Mouse (Mus musculus): Measurements from ENCODE around the gene Kcnc3.

Kcnc3 gene

DNA sequence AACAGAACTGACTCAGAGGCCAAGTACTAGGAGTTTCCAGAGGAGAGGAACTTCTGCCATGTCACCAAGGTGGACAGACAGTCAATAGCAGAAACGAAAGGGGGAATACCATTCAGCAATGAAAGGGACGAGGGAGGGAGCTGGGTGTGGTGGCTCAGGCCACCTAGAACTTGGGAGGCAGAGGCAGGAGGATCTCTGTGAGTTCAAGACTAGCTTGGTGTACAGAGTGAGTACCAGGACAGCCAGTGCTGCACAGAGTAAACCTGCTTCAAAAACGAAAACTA is 34.0 kb downstream of the Kcnc3 start:
- POLR2A ChIA-PET, result interaction anchor here (0.6 to 3.5 kb wide), 35 partner anchors 8 to 1047 kb away, joined by 3 to 32 read pairs (median 4); partner anchors contain the start of genes Atf5 (in 1 of the 4), Il4i1 (in 1 of the 4), Izumo2 (in 1 of the 4) and Kcnc3 (in 1 of the 4)
- CTCF ChIA-PET, result interaction anchor here (0.6 to 2.1 kb wide), 24 partner anchors 9 to 715 kb away, joined by 3 to 19 read pairs (median 4); partner anchors contain the start of gene Kcnc3 (in 1 of the 4)

DNA sequence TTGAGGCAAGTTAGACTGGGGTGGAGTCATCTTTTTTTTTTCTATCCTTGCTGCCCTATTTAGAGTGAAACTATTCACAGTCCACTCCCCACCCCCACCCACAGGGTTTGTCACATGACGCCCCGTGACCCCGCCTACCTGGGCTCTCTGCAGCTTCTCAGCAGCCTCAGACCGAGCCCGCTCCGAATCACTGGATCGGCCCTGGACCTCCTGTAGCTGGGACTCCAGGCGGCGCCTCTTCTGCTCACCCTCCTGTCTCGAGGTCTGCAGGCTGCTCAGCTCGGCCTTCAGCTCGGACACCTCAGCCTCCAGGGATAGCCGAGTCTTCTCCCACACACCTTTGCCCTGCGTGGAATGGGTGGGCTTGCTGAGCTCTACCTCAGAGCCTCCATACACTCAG is 34.4 kb downstream of the Kcnc3 start:
- CTCF ChIA-PET, result interaction anchor here (0.5 to 2.1 kb wide), 22 partner anchors 9 to 714 kb away, joined by 3 to 19 read pairs (median 4); no protein-coding TSS in a partner anchor

DNA sequence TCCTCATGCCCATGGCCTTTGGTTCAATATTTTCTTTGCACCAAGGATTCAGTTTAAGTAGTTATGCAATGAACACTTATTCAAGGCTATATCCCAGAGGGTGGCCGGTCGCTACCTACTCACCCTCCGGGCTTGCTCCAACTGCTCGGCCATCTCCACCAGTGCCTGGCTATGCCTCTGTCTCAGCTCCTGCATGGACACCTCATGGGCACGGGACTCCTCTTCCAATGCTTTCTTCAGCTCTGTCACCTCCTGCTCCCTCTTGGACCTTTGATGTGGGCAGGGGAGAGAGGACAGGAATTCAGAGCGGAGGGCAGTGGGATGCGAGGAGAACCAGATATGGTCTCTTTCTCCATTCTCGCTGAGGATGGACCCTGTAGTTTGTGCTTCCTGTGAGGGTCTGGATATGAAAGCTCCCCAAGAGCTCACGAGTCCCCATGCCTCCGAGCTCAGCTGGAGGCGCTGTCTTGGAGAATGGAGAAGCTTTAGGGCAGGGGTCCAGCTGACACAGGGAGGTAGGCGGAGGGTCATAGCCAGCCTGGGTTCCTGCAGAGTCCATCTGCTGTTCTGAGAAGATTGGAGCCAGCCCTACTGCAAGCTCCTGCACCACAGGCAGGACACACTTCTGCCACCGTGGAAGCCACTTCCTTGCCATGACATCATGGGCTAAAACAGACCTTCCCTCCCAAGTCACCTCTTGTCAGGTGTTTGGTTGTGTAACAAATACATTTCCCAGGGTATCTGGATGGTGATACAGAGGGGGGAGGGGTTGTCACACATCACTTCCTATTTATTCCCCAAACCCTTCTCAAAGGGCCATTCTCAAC is 35.0 kb downstream of the Kcnc3 start:
- POLR2A ChIA-PET, result interaction anchor here (0.7 to 3.5 kb wide), 20 partner anchors 7 to 1048 kb away, joined by 3 to 32 read pairs (median 5); partner anchors contain the start of gene Kcnc3 (in 1 of the 4)
- CTCF ChIA-PET, result interaction anchor here in 3 of 4 experiments (0.5 to 2.1 kb wide), 15 partner anchors 8 to 714 kb away, joined by 3 to 19 read pairs (median 4); no protein-coding TSS in a partner anchor

More for the DNA sequence above, 34.4 kb downstream of the Kcnc3 start:
- POLR2A ChIA-PET, result interaction anchor here (0.7 to 3.5 kb wide), 28 partner anchors 8 to 1047 kb away, joined by 3 to 32 read pairs (median 4); partner anchors contain the start of genes Izumo2 (in 1 of the 4), Kcnc3 (in 1 of the 4) and Napsa (in 1 of the 4)

DNA sequence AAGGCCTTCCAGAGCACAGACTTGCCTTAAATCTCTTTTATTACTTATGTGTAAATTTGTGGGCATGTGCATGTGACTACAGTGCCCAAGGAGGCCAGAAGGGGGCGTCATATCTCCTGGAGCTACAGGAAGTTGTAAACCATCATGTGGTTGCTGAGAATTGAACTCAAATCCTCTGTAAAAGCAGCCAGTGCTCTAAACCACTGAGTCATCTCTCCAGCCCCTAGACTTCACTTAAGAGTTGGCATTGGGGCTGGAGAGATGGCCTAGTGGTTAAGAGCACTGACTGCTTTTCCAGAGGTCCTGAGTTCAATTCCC is 35.6 kb downstream of the Kcnc3 start:
- POLR2A ChIA-PET, result interaction anchor here in 2 of 4 experiments (1.3 to 3.5 kb wide), 5 partner anchors 11 to 36 kb away, joined by 3 to 32 read pairs (median 6); partner anchors contain the start of gene Kcnc3 (in 1 of the 2)
- CTCF ChIA-PET, result interaction anchor here in 3 of 4 experiments (0.6 to 1.2 kb wide), 5 partner anchors 9 to 67 kb away, joined by 3 to 4 read pairs (median 3); no protein-coding TSS in a partner anchor

DNA sequence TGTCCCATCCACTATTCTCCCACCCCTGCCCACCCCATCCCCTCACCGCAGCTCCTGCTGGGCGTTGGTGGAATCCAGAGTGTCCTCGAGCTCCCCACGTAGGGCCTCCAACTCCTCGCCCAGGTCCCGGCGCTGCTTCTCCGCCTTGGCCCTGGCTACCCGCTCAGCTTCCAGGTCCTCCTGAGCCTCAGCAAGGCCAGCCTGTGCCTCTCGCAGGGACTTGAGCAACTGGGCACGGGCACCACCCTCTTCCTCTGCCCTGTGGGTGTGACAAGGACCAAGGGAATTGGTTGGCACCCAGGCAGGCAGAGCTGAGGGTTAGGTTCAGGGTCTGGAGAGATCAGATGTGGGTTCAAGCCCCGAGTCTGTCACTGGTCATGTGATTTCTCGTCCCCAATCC is 36.5 kb downstream of the Kcnc3 start:
- ChIA-PET POLR2A (interaction anchor here in 2 of 4 experiments (1.3 to 2.4 kb wide), 2 partner anchors 12 to 37 kb away, joined by 3 to 6 read pairs; partner anchors contain the start of gene Kcnc3 (in 1 of the 2)), CTCF (interaction anchor here in 1 of 4 experiments (0.6 to 1.2 kb wide), 3 partner anchors 10 to 167 kb away, joined by 3 to 4 read pairs (median 4); no protein-coding TSS in a partner anchor)

DNA sequence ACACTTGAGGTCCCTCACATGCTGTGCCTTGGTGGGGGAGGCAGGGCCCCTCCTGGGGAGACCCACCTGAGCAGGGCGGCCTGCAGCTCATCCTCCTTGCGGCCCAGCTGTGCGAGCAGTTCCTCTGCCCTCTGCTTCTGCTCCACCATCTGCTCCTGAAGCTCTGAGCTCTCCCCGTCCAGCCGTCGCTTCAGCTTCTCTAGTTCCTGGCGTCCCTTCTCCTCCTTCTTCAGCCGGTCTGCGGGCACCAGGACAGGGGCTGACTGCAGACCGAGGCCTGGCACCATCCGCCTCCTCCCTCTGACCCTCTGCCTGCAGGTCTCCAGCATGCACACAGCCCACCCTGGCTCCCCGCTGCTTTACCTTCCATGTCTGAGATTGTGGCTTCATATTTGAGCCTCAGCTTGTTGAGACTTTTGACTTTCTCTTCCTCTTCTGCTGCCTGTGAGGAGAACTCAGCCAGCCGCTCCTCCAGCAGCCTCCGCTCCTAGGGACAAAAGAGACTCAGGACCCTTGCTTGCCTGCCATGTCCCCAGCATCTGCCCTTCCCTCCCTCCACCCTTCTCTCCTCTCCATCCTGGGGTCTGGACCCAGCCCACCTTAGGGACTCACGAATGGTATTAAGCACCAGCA is 38.1 kb downstream of the Kcnc3 start:
- POLR2A ChIA-PET, result interaction anchor here in 2 of 4 experiments (0.9 to 1.6 kb wide), 3 partner anchors 21 to 324 kb away, joined by 3 read pairs; no protein-coding TSS in a partner anchor
- CTCF ChIA-PET, result interaction anchor here in 3 of 4 experiments (0.5 to 3.3 kb wide), 10 partner anchors 10 to 101 kb away, joined by 3 to 11 read pairs (median 4); no protein-coding TSS in a partner anchor

DNA sequence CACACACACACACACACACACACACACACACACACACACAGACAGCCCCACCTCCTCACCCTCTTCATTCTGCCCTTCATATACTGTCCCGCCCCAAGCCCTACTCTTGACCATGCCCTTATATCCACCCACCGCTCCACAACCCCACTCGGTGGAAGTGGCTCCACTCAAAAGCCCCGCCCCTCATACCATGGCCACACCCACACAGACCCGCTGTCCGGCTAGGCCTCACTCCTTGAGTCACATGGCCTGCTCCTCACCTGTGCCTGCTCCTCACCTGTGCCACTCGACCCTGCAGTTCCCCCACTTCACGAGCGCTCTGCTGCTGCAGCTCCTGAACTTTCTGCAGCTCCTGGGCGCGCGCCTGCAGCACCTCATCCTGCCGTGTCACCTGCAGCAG is 40.0 kb downstream of the Kcnc3 start:
- POLR2A ChIA-PET, result interaction anchor here in 3 of 4 experiments (0.8 to 2.5 kb wide), 11 partner anchors 12 to 721 kb away, joined by 3 to 11 read pairs (median 5); partner anchors contain the start of genes Kcnc3 (in 1 of the 3) and Pold1 (in 1 of the 3)
- CTCF ChIA-PET, result interaction anchor here (0.6 to 3.6 kb wide), 11 partner anchors 12 to 367 kb away, joined by 3 to 17 read pairs (median 6); no protein-coding TSS in a partner anchor

DNA sequence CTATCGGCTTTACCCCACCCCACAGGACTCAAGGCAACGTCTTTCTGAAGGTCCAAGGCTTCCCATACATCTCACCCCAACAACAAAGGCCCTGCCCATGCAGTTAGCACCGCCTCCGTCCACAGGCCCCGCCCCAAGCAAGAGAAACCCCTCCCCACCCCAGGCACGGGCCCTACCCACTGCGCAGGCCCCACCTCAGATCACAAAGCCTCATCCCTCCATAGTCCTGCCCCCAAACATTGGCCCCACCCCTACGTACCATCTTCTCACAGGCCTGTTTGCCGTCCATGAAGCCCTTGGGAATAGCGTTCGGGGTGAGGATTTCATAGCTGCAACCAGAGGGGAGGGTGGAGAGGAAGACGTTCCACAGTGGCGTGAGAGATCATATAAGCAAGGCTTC is 42.2 kb downstream of the Kcnc3 start:
- CTCF ChIA-PET, result interaction anchor here (0.5 to 3.8 kb wide), 38 partner anchors 8 to 370 kb away, joined by 3 to 34 read pairs (median 5); partner anchors contain the start of genes Pold1 (in 2 of the 4), Emc10 (in 1 of the 4) and Fam71e1 (in 1 of the 4)
- POLR2A ChIA-PET, result interaction anchor here (0.5 to 3.1 kb wide), 26 partner anchors 8 to 917 kb away, joined by 3 to 16 read pairs (median 3); partner anchors contain the start of genes Emc10 (in 2 of the 4), Fam71e1 (in 2 of the 4), 1700028J19Rik (in 1 of the 4) and 2410002F23Rik (in 1 of the 4)

DNA sequence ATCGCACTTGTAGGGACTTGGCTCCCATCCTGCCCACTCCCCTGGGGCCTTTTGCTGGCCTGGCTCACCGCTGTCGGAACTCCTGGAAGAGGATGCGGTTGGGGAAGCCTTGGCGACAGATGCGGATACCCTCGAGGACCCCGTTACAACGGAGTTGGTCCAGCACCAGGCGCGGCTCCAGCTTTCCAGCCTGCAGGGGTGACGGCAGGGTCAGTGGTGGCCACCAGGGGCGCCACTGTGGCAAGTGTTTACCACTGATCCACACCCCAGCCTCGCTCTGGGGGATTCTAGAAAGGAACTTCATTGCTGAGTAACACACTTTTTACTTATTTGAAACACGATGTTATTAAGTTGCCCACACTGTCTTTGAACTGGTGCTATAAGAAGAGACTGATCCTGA is 42.9 kb downstream of the Kcnc3 start:
- POLR2A ChIA-PET, result interaction anchor here (0.6 to 3.1 kb wide), 26 partner anchors 9 to 1220 kb away, joined by 3 to 16 read pairs (median 4); partner anchors contain the start of genes 1700028J19Rik (in 2 of the 4), 2410002F23Rik (in 2 of the 4), Emc10 (in 1 of the 4) and Fam71e1 (in 1 of the 4)
- CTCF ChIA-PET, result interaction anchor here (0.5 to 3.8 kb wide), 48 partner anchors 8 to 438 kb away, joined by 3 to 34 read pairs (median 4); partner anchors contain the start of genes Pold1 (in 3 of the 4), Emc10 (in 2 of the 4), Fam71e1 (in 2 of the 4) and Nr1h2 (in 1 of the 4)

DNA sequence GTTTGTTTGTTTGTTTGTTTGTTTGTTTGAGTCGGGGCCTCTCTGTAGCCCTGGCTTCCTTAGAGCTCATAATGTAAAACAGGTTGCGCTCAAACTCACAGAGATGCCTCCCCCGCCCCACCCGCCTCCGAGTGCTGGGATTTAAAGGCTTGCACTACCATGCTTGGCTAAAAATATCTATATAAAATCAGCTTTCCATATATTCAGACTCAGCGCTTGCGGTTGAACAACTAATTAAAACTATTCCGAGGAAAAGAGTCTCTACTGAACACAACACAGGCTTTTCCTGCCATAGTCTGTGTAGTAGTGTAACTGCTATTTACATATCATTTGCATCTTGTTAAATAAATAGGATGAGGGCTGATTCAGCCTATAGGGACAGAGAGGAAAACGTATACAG is 46.2 kb downstream of the Kcnc3 start:
- ChIA-PET POLR2A (interaction anchor here in 3 of 4 experiments (0.6 to 1.0 kb wide), 3 partner anchors 31 to 105 kb away, joined by 3 to 5 read pairs (median 3); no protein-coding TSS in a partner anchor), CTCF (interaction anchor here in 1 of 4 experiments (1.2 kb wide), 1 partner anchor 11 kb away, joined by 3 read pairs; no protein-coding TSS in a partner anchor)

DNA sequence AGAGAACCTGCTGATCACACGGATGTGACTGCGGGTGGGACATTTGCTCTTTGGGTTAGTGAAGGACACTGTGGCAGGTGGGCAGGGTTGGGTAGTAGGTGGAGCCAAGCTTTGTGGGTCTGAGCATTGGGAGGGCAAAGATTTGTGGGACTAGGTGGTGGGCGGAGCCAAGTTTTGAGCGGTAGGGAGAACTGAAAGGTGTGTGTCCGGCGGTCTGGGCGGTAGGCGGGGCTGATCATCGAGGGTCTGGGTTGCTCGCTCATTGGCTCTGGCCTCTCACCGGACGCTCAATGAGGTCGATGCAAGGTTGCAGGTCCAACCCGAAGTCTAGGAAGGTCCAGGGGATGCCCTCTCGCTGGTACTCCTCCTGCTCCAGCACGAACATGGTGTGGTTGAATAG is 48.2 kb downstream of the Kcnc3 start:
- ChIA-PET CTCF (interaction anchor here in 3 of 4 experiments (0.6 to 2.1 kb wide), 18 partner anchors 9 to 376 kb away, joined by 3 to 8 read pairs (median 4); partner anchors contain the start of gene Pold1 (in 1 of the 3)), POLR2A (interaction anchor here in 3 of 4 experiments (0.5 to 3.0 kb wide), 19 partner anchors 9 to 517 kb away, joined by 3 to 8 read pairs (median 3); partner anchors contain the start of genes Kcnc3 (in 1 of the 3), Myh14 (in 1 of the 3), Prmt1 (in 1 of the 3) and Vrk3 (in 1 of the 3))

DNA sequence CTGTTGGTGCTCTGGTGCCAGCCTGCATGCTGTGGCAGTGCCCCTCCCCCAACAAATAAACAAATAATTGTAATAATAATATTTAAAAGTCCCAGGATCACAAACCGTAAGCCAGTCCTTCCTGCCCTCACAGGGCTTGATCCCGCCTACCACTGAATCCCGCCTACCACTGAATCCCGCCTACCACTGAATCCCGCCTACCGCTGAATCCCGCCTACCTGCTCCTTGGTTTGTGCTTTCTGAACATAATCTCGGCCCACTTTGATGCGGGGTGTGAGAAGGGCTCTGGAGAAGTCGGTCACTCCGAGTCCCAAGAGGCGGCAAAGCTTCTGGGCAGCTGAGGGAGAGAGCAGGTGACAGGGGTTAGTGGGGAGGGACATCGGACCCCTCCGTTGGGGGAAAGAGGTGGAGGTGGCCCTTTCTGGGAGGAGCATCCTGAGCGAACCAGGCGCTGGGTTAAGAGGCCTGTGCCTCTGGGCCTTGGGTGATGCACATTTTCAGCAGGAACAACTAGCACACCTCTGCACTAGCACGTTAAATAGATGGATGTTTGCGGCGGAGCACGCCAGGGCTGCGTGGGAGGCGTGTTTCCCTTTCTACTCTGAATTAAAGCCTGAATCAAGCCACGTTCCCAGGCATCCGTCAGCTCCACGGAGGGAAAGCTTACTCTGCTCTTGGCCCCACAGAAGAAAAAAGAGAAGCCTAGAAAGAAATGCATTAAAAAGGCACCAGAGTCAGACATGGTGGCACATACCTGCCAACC is 50.6 kb downstream of the Kcnc3 start:
- ChIA-PET CTCF (interaction anchor here in 3 of 4 experiments (0.7 to 4.5 kb wide), 14 partner anchors 8 to 378 kb away, joined by 3 to 34 read pairs (median 6); partner anchors contain the start of genes Emc10 (in 1 of the 3), Fam71e1 (in 1 of the 3) and Nr1h2 (in 1 of the 3)), POLR2A (interaction anchor here in 2 of 4 experiments (0.6 to 2.5 kb wide), 10 partner anchors 17 to 365 kb away, joined by 3 to 12 read pairs (median 4); partner anchors contain the start of genes Il4i1 (in 1 of the 2), Kcnc3 (in 1 of the 2), Nr1h2 (in 1 of the 2) and Nup62 (in 1 of the 2))

DNA sequence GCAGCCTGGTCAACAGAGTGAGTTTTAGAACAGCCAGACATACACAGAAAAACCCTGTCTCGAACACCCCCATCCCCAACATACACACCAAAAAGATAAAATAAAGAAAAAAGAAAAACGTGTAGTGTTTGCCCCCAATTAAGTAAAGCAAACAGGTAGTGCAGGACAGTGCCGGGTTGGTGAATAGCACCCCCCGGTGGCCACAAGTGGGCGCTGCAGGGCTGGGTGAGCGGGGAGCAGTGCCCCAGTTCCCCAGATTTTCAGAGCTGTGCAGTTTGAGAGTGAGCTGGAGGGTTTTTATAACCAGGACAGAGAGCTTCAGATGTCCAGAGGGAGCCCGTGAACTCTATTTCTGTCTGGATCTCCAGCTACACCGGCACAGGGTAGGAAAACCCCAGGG is 51.4 kb downstream of the Kcnc3 start:
- ChIA-PET POLR2A (interaction anchor here in 3 of 4 experiments (0.5 to 3.2 kb wide), 14 partner anchors 9 to 702 kb away, joined by 3 to 12 read pairs (median 4); partner anchors contain the start of gene Kcnc3 (in 2 of the 3)), CTCF (interaction anchor here (0.6 to 4.5 kb wide), 61 partner anchors 8 to 379 kb away, joined by 3 to 34 read pairs (median 5); partner anchors contain the start of genes Akt1s1 (in 1 of the 4), Josd2 (in 1 of the 4), Kcnc3 (in 1 of the 4) and Myh14 (in 1 of the 4))

DNA sequence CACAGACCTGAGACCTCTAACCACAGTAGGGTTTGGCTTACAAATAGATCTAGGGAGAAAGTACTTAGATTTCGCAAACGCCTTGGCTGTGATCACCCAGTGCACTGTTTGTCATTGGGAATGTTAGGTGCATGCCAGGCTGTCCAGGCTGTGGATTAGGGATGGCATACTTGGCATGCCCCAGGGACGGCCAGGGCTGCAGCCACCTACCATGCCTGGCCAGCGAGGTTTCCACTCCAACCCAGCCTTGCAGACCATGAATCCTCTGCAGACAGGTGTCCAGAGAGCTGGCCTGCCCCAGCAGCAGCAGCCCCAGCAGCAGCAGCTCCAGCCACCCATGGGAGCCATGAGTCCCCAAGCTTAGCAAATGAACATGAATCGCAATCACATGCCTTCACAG is 54.8 kb downstream of the Kcnc3 start:
- ChIA-PET CTCF (interaction anchor here (0.6 to 3.0 kb wide), 19 partner anchors 8 to 382 kb away, joined by 3 to 14 read pairs (median 4); no protein-coding TSS in a partner anchor), POLR2A (interaction anchor here in 3 of 4 experiments (0.5 to 2.6 kb wide), 8 partner anchors 10 to 277 kb away, joined by 3 to 10 read pairs (median 4); partner anchors contain the start of genes Kcnc3 (in 1 of the 3) and Spib (in 1 of the 3))

DNA sequence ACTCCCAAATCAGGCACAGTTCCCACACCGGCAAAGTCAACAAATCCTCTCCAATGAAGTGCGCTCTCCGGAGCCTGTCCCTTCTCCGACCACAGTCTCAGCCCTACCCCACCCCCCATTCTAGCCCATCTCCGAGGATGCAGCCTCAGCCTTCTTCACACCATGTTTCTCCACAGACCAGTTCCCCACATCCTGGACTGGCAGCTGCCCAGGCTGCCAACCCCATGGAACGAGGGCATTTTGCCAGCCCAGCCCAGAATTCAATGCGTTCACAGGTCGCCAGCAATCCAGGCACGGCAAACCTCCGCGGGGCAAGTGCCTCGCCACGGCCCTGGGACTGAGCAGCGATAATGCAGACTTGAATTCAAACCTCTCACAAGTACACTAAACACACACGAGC is 55.5 kb downstream of the Kcnc3 start:
- ChIA-PET CTCF (interaction anchor here (0.6 to 3.0 kb wide), 11 partner anchors 8 to 124 kb away, joined by 3 to 14 read pairs (median 4); no protein-coding TSS in a partner anchor), POLR2A (interaction anchor here in 2 of 4 experiments (0.8 to 2.2 kb wide), 5 partner anchors 10 to 56 kb away, joined by 3 to 6 read pairs (median 4); partner anchors contain the start of gene Kcnc3 (in 1 of the 2))
